Mouse (Mus musculus) embryonic facial prominence, embryonic 14.5 days (tissue): ENCODE measurements around the gene Ubtf. TPM values are rescaled to one million over a fixed set of nuclear protein-coding genes. Genes with fewer than 3 reads are reported as not detected.

Experiments used
- ATAC-seq: fragments of 200-750 bp; cut with Nextera tagmentation; 2 replicates; pipeline ENCODE4 v1.8.0; 2017; ENCODE audit warnings: low read depth, moderate number of reproducible peaks, moderate TSS enrichment
- DNase-seq: peaks from one replicate; pipeline ENCODE4 v3.0.0-alpha.2; 2015; ENCODE audit warnings: low spot score
- H3K27ac ChIP-seq: fragments of 300-500 bp; sonication (generic); replicated peaks from 2 replicates; pipeline ENCODE4 v1.5.1; 2014; ENCODE audit warnings: low read depth, mild to moderate bottlenecking, low read length, moderate library complexity
- H3K27me3 ChIP-seq: fragments of 300-500 bp; sonication (generic); replicated peaks from 2 replicates; pipeline ENCODE4 v1.6.1; 2014; ENCODE audit warnings: low read length; ENCODE audit not compliant: control insufficient read depth, insufficient read depth
- H3K36me3 ChIP-seq: fragments of 300-500 bp; sonication (generic); 2 replicates; pipeline ENCODE4 v1.6.1; 2014; ENCODE audit warnings: low read length, mixed read lengths; ENCODE audit not compliant: control insufficient read depth, insufficient read depth
- H3K4me1 ChIP-seq: fragments of 300-500 bp; sonication (generic); 2 replicates; pipeline ENCODE4 v1.6.1; 2014; ENCODE audit warnings: antibody characterized with exemption, low read length; ENCODE audit not compliant: control insufficient read depth, insufficient read depth
- H3K4me2 ChIP-seq: fragments of 300-500 bp; sonication (generic); 2 replicates; pipeline ENCODE4 v1.6.1; 2014; ENCODE audit warnings: low read depth, mild to moderate bottlenecking, low read length, moderate library complexity, mixed read lengths
- H3K4me3 ChIP-seq: fragments of 300-500 bp; sonication (generic); 2 replicates; pipeline ENCODE4 v1.5.1; 2014; ENCODE audit warnings: low read depth, mild to moderate bottlenecking, low read length
- H3K9ac ChIP-seq: fragments of 300-500 bp; sonication (generic); 2 replicates; pipeline ENCODE4 v1.6.1; 2014; ENCODE audit warnings: low read depth, mild to moderate bottlenecking, low read length, moderate library complexity, mixed read lengths
- H3K9me3 ChIP-seq: fragments of 300-500 bp; sonication (generic); 2 replicates; pipeline ENCODE4 v1.6.1; 2016; ENCODE audit warnings: low read length; ENCODE audit not compliant: control insufficient read depth
- WGBS: fragments of 180-500 bp; shearing (Covaris S2); extraction: QIAGEN DNeasy Blood & Tissue Kit; methylation state at CpG from one replicate; pipeline ENCODE4 v1.1.7; 2014; 5-methylcytosine and 5-hydroxymethylcytosine counted together
- polyA plus RNA-seq: library from polyadenylated mRNA; unstranded; fragments of >200 nt; fragmentation: Nextera tagmentation; extraction: Ambion mirVana; gene quantifications from 2 replicates; pipeline ENCODE4 v1.2.1, GENCODE M21; 2014

Ubtf gene
- polyA plus RNA-seq, 1 experiment from 2014 or later: 73.3 TPM

GRCm38 (mm10) chr11:102297577-102298556, 21.7 kb downstream of the Ubtf start:
- no peak for DNase-seq

GRCm38 (mm10) chr11:102296491-102297472, 22.8 kb downstream of the Ubtf start, which contains the start of gene Atxn7l3:
Atxn7l3 (minus strand) TSS chr11:102296631.
- Histone ChIP-seq H3K4me3 (peak within 1 kb of the TSS; percentile 81), H3K9me3 (no peaks in the 10 kb centered on the region), H3K36me3 (peaks cover 27% of the 10 kb centered on the region), H3K4me2 (peak within 1 kb of the TSS; percentile 85), H3K9ac (peak within 1 kb of the TSS; percentile 96), H3K4me1 (peaks cover 12% of the 10 kb centered on the region; the same call in 1 of the 2 replicates), H3K27me3 (no peaks in the 10 kb centered on the region), H3K27ac (peak within 1 kb of the TSS; percentile 99)
- peak; percentile 95 for ATAC-seq
- WGBS: 0% methylated on average over 28 of the region's 125 CpGs
- DNase-seq: peak; percentile 100

More at GRCm38 (mm10) chr11:102297577-102298556, 21.7 kb downstream of the Ubtf start:
- peaks cover 16% of the 10 kb centered on the region for H3K36me3 ChIP-seq
- H3K9ac ChIP-seq: peak overlapping the region; percentile 77
- H3K27ac ChIP-seq: peak overlapping the region; percentile 99
- WGBS: 31% methylated on average over 23 of the region's 27 CpGs
- peak overlapping the region; percentile 81 for H3K4me3 ChIP-seq
- no peaks in the 10 kb centered on the region for H3K9me3 ChIP-seq
- ATAC-seq: peak; percentile 5
- no peaks in the 10 kb centered on the region for H3K27me3 ChIP-seq
- peak overlapping the region; percentile 85 for H3K4me2 ChIP-seq
- peaks cover 12% of the 10 kb centered on the region; the same call in 1 of the 2 replicates for H3K4me1 ChIP-seq

- peak overlapping the region; percentile 81 for H3K4me3 ChIP-seq
- DNase-seq (peak; percentile 84), ATAC-seq (peak; percentile 3; the same call in 1 of the 2 replicates)
- peaks cover 12% of the 10 kb centered on the region; the same call in 1 of the 2 replicates for H3K4me1 ChIP-seq
- peak overlapping the region; percentile 96 for H3K9ac ChIP-seq
- H3K36me3 ChIP-seq: peaks cover 37% of the 10 kb centered on the region
- H3K27me3 ChIP-seq: no peaks in the 10 kb centered on the region
- under 1% methylated on average over 17 of the region's 73 CpGs for WGBS
- peak overlapping the region; percentile 99 for H3K27ac ChIP-seq
- no peaks in the 10 kb centered on the region for H3K9me3 ChIP-seq
- H3K4me2 ChIP-seq: peak overlapping the region; percentile 85
Observed at GRCm38 (mm10) chr11:102295598-102296471, 23.7 kb downstream of the Ubtf start.

GRCm38 (mm10) chr11:102294887-102295597, 24.5 kb downstream of the Ubtf start:
- DNase-seq (peak; percentile 74), ATAC-seq (no peak)
- Histone ChIP-seq H3K27ac (peak overlapping the region; percentile 99), H3K27me3 (no peaks in the 10 kb centered on the region), H3K4me3 (peak overlapping the region; percentile 81), H3K9ac (peak overlapping the region; percentile 96), H3K4me1 (peaks cover 12% of the 10 kb centered on the region; the same call in 1 of the 2 replicates), H3K36me3 (peaks cover 44% of the 10 kb centered on the region), H3K4me2 (peak overlapping the region; percentile 85), H3K9me3 (no peaks in the 10 kb centered on the region)
- WGBS: 64% methylated on average over 12 of the region's 12 CpGs

- no peaks in the 10 kb centered on the region for H3K9me3 ChIP-seq
- peak overlapping the region; percentile 85 for H3K4me2 ChIP-seq
- peak overlapping the region; percentile 81; the same call in 1 of the 2 replicates for H3K4me3 ChIP-seq
- ATAC-seq (no peak), DNase-seq (no peak)
- peaks cover 44% of the 10 kb centered on the region for H3K36me3 ChIP-seq
- H3K27me3 ChIP-seq: no peaks in the 10 kb centered on the region
- WGBS: 73% methylated on average over 5 of the region's 5 CpGs
- 0 out of 2 replicates have a peak overlapping the region, but pooled peaks have one; percentile 40 for H3K27ac ChIP-seq
- H3K4me1 ChIP-seq: peaks cover 12% of the 10 kb centered on the region; the same call in 1 of the 2 replicates
- H3K9ac ChIP-seq: peak overlapping the region; percentile 96; the same call in 1 of the 2 replicates
Observed at GRCm38 (mm10) chr11:102294416-102294815, 25.1 kb downstream of the Ubtf start.

- ATAC-seq: no peak
- no peak for DNase-seq
- no peak overlapping the region for H3K4me3 ChIP-seq
- H3K4me2 ChIP-seq: peak overlapping the region; percentile 85; the same call in 1 of the 2 replicates
- 94% methylated on average over 13 of the region's 13 CpGs for WGBS
- H3K27ac ChIP-seq: no peak overlapping the region
- peak overlapping the region; percentile 96; the same call in 1 of the 2 replicates for H3K9ac ChIP-seq
- H3K36me3 ChIP-seq: peaks cover 48% of the 10 kb centered on the region
- H3K27me3 ChIP-seq: no peaks in the 10 kb centered on the region
- no peaks in the 10 kb centered on the region for H3K9me3 ChIP-seq
- peaks cover 12% of the 10 kb centered on the region; the same call in 1 of the 2 replicates for H3K4me1 ChIP-seq
Observed at GRCm38 (mm10) chr11:102293971-102294370, 25.6 kb downstream of the Ubtf start.

- Histone ChIP-seq H3K4me2 (no peak overlapping the region), H3K4me1 (peaks cover 15% of the 10 kb centered on the region), H3K27ac (no peak overlapping the region), H3K9me3 (no peaks in the 10 kb centered on the region), H3K4me3 (no peak overlapping the region), H3K9ac (peak overlapping the region; percentile 30; the same call in 1 of the 2 replicates), H3K36me3 (peaks cover 67% of the 10 kb centered on the region), H3K27me3 (no peaks in the 10 kb centered on the region)
- DNase-seq (no peak), ATAC-seq (no peak)
- WGBS: 85% methylated on average over 7 of the region's 11 CpGs
Observed at GRCm38 (mm10) chr11:102291051-102291535, 28.4 kb downstream of the Ubtf start.
